Mouse (Mus musculus) erythroblast, embryonic 14.5 days (primary cell): ENCODE measurements around the gene Tmem212.

Source experiments
- GATA1 ChIP-seq: IDR thresholded peaks from 2 replicates; pipeline ENCODE4 v1.6.1; 2012; ENCODE audit warnings: low read length, inconsistent platforms, mixed read lengths
- TAL1 ChIP-seq: IDR thresholded peaks from 3 replicates; pipeline ENCODE4 v1.6.1; 2012; ENCODE audit warnings: low read length, inconsistent platforms, mixed read lengths

DNA sequence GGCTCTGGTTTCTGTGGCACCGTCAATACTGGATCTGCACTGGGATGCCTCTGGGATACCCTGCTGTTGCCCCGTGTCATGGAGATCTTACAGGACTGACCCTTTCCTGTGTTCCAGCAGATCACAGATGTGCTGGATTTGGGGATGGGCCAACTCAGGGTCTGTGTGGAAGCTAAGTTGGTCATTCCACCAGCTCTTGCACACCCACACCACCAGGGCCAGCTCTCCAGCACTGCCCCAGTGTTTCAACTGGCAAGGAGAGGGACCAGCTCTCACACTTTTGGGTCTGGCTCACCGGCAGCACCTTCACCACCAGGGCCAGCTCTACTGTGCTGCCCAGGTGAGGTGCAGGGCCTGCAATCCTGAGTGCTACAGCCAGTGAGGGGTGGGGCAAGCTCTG, 68.9 kb downstream of the Tmem212 start:
- TF ChIP-seq GATA1 (no peak), TAL1 (no peak)
